Mouse (Mus musculus): ENCODE results near the gene Vmn1r43.
"Not testable (repeated sequence)": the region's sequence is repeated elsewhere in the genome, so short reads cannot be mapped to it uniquely, and the experiment has no call there.

Gene Vmn1r43

DNA sequence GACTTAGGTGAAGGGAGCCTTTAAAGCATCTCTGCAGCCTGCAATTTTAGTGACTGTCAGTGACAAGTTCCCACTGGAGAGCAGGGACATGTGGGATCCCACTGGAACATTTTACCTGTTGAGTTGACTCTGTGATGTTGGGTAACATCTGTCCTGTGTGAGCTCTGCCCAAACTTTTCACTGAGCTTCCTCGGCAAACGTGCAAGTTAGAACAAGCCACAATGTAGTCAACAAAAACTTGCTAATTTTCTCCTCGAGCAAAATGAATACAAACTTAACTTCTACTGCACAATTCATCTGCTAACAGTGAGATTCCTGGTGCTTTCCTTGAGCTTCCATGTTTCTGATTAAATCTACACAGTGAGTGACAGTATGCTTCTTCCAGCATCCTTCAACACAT lies at the start of gene Vmn1r43, which contains the start of gene Vmn1r42:
Gene Vmn1r43 (minus strand): TSS at position 101 of the 400 bp plus-strand sequence.
Gene Vmn1r42 (minus strand): TSS at position 101 of the 400 bp plus-strand sequence.
- in situ Hi-C loops (cut with MboI; ENCODE audit: low pct_unique_long_range_greater_than_20kb in 1 of 2, low sequenced_read_pairs in 2 of 2, unreplicated experiment in 1 of 2), result not testable (repeated sequence)

DNA sequence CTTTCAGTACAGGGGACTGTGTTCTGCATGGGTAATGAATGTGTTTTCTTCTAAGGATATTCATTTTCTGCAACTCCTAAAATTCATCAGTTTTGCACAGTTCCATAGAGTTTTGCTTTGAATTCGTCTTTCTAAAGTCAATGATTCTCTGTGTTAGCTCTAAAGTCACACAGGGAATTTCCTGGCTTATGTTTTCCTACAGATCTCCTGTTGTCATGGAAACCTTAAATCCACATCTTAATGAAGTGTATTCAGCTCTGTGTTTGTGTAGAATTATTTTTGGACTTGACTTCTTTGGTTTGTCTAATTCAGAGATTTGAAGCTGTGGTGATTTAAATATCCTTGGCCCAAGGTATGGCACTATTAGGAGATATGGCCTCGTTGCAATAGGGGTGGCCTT lies 7.6 kb upstream of the Vmn1r43 start:
- in situ Hi-C loops (cut with MboI; ENCODE audit: low pct_unique_long_range_greater_than_20kb in 1 of 2, low sequenced_read_pairs in 2 of 2, unreplicated experiment in 1 of 2), result no loop called here

DNA sequence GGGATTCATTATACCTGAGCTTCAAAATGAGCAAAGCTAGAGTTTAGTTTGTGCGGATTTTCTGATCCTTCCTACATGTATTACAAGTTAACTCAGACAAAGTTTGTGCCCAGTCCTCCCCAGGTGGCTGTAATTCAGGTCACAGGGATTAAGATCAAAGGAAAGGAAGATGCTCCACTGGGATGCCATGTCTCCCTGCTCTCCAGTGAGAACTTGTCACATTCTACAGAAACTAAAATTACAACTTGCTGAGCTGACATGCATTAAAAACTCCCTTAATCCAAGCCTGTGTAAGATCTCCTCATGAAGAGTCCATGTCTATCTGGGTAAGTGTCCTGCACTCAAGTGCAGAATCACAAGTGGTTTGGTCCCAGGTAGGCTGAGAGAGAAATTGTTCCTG lies 7.1 kb upstream of the Vmn1r43 start, which contains the start of gene Vmn1r44:
Gene Vmn1r44 (plus strand): TSS at position 301 of the 400 bp plus-strand sequence.
- in situ Hi-C loops (cut with MboI; ENCODE audit: low pct_unique_long_range_greater_than_20kb in 1 of 2, low sequenced_read_pairs in 2 of 2, unreplicated experiment in 1 of 2), result no loop called here

DNA sequence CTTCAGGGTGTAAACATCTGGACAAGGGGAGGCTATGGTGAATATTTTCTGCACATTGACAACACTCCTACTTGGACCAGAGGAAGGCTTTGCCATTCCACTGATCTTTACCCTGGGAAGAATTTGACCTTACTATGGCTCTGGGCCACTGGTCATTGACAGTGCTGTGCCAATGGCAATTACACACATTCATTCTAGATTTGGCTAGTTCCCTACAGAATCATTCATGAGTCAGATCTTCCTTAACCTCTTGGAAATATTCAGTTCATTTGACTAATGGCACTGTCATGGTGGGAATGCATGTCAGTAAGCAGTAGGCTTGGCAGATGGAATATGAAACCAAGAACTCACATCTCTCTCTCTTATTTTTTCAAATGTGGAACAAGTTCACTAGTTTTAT lies 4.7 kb upstream of the Vmn1r43 start:
- in situ Hi-C loops (cut with MboI; ENCODE audit: low pct_unique_long_range_greater_than_20kb in 1 of 2, low sequenced_read_pairs in 2 of 2, unreplicated experiment in 1 of 2), result no loop called here

DNA sequence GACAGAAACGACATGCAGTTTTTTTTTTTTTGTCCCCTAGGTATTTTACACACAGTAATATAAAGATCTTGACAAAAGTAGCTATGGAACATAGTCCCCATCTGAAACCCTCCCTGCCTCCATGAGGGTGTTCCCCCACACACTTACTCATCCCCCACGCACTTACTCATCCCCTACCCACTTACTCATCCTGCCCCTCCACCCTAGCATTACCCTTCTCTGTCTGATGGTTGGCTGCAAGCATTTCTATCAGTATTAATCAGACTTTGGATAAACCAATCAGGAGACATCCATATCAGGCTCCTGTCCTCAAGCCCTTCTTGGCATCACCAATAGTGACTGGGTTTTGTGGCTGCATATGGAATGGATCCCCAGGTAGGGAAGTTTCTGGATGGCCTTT lies 750 bp upstream of the Vmn1r43 start:
- in situ Hi-C loops (cut with MboI; ENCODE audit: low pct_unique_long_range_greater_than_20kb in 1 of 2, low sequenced_read_pairs in 2 of 2, unreplicated experiment in 1 of 2), result no loop called here

DNA sequence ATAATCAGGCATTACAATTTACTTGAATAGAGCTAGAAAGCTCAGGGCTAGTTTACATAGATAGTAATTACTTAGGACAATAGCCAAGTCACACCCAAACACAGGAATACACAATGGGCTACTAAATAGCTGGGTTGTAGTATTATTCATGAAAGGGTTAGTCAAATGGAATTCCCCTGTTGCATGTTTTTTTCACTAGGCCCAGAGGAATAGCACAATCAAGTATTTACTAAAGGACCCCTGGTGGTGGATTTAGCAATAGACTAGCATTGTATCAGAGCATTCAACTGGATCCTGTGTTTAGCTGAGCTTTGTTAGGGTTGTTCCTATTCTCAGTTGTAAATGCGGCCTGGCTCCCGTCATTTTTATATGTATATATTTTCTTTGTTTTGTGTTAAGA lies 8.2 kb downstream of the Vmn1r43 start:
- in situ Hi-C loops (cut with MboI; ENCODE audit: low pct_unique_long_range_greater_than_20kb in 1 of 2, low sequenced_read_pairs in 2 of 2, unreplicated experiment in 1 of 2), result no loop called here

DNA sequence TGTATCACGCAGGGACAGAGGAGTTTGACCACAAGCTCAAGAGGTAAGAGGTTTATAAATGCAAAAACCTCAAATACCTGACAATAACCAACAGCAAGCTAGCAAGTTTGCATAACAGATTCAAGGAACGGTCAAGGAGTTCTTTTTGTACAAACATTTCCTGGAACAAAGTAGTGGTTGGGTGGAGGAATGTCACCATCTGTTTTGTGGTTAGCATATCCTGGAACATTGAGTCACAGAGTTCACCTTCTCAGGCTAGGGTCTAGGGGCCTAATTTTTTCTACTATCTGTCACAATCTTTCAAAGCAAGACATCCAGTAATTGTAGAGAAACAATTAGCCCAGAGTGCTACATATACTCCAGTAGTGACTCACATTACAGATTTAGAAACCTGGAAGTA lies 8.9 kb downstream of the Vmn1r43 start:
- in situ Hi-C loops (cut with MboI; ENCODE audit: low pct_unique_long_range_greater_than_20kb in 1 of 2, low sequenced_read_pairs in 2 of 2, unreplicated experiment in 1 of 2), result no loop called here

DNA sequence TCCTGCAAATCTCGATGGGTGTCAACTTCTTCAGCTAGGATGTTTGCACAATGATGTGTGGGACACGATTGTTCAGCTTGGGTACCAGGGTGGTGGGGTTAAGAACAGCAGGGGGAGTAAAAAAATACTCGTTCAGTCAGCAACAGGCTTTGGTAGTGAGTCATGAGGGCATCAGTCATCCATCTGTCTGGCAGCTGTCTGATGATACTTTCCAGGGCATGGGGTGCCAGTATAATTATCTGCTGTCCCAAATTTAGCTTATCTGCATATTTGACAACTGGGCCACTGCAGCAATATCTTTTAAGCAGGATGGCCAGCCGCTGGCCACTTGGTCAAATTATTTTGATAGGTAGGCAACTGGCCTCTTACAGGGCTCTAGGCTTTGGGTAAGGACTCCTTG lies 12.4 kb downstream of the Vmn1r43 start:
- in situ Hi-C loops (cut with MboI; ENCODE audit: low pct_unique_long_range_greater_than_20kb in 1 of 2, low sequenced_read_pairs in 2 of 2, unreplicated experiment in 1 of 2), result no loop called here

DNA sequence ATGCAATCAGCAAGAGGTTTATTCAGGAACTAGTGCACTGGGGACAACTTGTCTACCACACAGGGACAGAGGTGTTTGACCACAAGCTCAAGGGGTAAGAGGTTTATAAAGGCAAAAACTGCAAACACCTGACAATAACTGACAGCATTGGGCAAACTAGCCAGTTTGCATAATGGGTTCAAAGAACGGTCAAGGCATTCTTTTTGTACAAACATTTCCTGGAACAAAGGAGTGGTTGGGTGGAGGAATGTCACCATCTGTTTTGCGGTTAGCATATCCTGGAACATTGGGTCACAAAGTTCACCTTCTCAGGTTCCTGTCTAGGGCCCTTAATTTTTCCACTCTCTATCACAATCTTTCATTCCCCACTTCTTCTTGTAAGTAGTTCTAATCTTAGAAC lies 16.4 kb downstream of the Vmn1r43 start:
- in situ Hi-C loops (cut with MboI; ENCODE audit: low pct_unique_long_range_greater_than_20kb in 1 of 2, low sequenced_read_pairs in 2 of 2, unreplicated experiment in 1 of 2), result no loop called here

DNA sequence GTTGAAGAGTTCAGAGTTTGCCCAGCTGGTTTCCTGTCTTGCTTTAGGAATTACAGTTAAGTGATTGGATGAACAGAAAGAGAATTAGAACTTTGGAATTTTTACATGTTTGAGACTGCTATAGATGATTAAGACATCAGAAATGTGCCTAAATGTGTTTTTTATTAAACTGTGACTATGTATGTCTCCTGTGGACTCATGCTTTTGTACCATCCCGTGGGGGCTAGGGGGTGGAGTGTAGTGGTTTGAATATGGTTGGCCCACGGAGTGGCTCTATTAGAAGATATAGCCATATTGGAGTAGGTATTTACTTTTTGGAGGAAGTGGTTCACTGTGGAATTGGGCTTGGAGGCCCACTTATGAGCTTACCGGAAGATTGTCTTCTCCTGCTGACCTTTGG lies 18.7 kb downstream of the Vmn1r43 start:
- in situ Hi-C loops (cut with MboI; ENCODE audit: low pct_unique_long_range_greater_than_20kb in 1 of 2, low sequenced_read_pairs in 2 of 2, unreplicated experiment in 1 of 2), result no loop called here

Data from mouse embryonic stem cell (cell line).